Mouse (Mus musculus) lung, adult 2 months (tissue): ENCODE data around the gene Pde4dip.

Experiments used
- CTCF ChIP-seq: fragments of 200-500 bp; IDR thresholded peaks from 2 replicates; pipeline ENCODE4 v1.5.1; 2011; ENCODE audit warnings: mild to moderate bottlenecking, low read length, control low read depth; ENCODE audit not compliant: insufficient read depth
- POLR2A ChIP-seq: fragments of 200-500 bp; IDR thresholded peaks from 2 replicates; pipeline ENCODE4 v1.6.1; 2011; ENCODE audit warnings: low read depth, mild to moderate bottlenecking, control low read depth, low read length, borderline replicate concordance; ENCODE audit errors: extremely low read depth

DNA sequence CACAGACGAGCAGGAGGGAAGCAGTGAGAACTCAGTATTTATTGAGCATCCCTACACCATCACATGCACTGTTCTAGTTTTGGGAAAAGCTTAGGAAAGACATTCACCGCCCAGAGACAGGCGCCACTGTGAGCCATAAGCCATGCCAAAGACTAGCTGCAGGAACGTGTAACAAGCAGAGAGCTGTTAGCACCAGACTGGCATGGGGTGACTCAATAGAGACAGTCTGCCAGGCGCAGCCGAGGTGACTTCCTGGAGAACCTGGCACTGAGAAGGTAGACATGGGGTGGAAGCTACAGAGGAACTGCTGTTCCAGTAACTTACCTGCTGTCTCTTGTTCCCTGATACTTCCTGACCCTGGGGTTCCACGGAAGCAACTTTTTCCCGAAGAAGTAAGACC is 145.7 kb downstream of the Pde4dip start:
- TF ChIP-seq POLR2A (no peak), CTCF (no peak)
